Mouse (Mus musculus) erythroblast, embryonic 14.5 days (primary cell): ENCODE data around the gene Efcab9.

Source experiments
- GATA1 ChIP-seq: IDR thresholded peaks from 2 replicates; pipeline ENCODE4 v1.6.1; 2012; ENCODE audit warnings: low read length, inconsistent platforms, mixed read lengths
- TAL1 ChIP-seq: IDR thresholded peaks from 3 replicates; pipeline ENCODE4 v1.6.1; 2012; ENCODE audit warnings: low read length, inconsistent platforms, mixed read lengths

DNA sequence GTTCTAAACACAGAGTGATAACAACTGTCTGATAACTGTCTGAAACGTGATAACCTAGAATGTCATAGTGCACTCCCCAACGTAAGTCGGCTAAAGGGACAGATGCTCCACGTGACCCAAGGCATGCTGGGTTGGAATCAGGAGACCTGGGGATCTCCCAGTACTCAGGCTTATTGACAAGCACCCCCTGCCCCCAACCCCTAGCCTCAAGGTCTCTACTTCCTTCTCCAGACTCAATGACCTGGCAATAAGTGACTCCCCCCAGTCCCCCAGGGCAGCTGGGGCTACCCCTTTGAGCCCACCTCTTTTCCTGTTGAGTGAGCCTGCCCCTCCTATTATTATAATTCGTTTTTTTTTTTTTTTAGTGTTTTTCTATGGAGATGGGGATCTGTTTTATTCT is 30.8 kb upstream of the Efcab9 start:
- TF ChIP-seq GATA1 (no peak), TAL1 (no peak)
